Mouse (Mus musculus) splenic B cell, adult 2 months (primary cell): ENCODE data around the gene Zfhx3.

ENCODE experiments used
- DNase-seq: peaks from one replicate; pipeline ENCODE4 v3.0.0-alpha.2; 2011; ENCODE audit warnings: low read depth, low spot score
- H3K27me3 ChIP-seq: 2 replicates; pipeline ENCODE4 v1.6.1; 2012; ENCODE audit warnings: mild to moderate bottlenecking, low read length, moderate library complexity, mixed read lengths; ENCODE audit not compliant: control insufficient read depth, poor library complexity, insufficient read depth, severe bottlenecking
- H3K36me3 ChIP-seq: 2 replicates; pipeline ENCODE4 v1.6.1; 2012; ENCODE audit warnings: mild to moderate bottlenecking, low read length, moderate library complexity, mixed read lengths; ENCODE audit not compliant: control insufficient read depth, poor library complexity, insufficient read depth, severe bottlenecking

The Zfhx3 gene

GRCm38 (mm10) chr8:108554578-108555245 is 612.3 kb downstream of the Zfhx3 start:
- no peak for DNase-seq

GRCm38 (mm10) chr8:108563420-108563819 is 621.0 kb downstream of the Zfhx3 start:
- Histone ChIP-seq H3K27me3 (no peaks in the 10 kb centered on the region), H3K36me3 (no peaks in the 10 kb centered on the region)
- no peak for DNase-seq

More at GRCm38 (mm10) chr8:108554578-108555245, 612.3 kb downstream of the Zfhx3 start:
- no peaks in the 10 kb centered on the region for H3K27me3 ChIP-seq
- H3K36me3 ChIP-seq: no peaks in the 10 kb centered on the region

- H3K36me3 ChIP-seq: no peaks in the 10 kb centered on the region
- H3K27me3 ChIP-seq: no peaks in the 10 kb centered on the region
- no peak for DNase-seq
Measured at GRCm38 (mm10) chr8:108563934-108564564, 621.6 kb downstream of the Zfhx3 start.

GRCm38 (mm10) chr8:108566035-108566434 is 623.6 kb downstream of the Zfhx3 start:
- H3K36me3 ChIP-seq: no peaks in the 10 kb centered on the region
- H3K27me3 ChIP-seq: no peaks in the 10 kb centered on the region
- DNase-seq: no peak

GRCm38 (mm10) chr8:108573295-108574017 is 631.0 kb downstream of the Zfhx3 start:
- DNase-seq: no peak
- H3K27me3 ChIP-seq: no peaks in the 10 kb centered on the region
- H3K36me3 ChIP-seq: no peaks in the 10 kb centered on the region

GRCm38 (mm10) chr8:108574101-108574500 is 631.7 kb downstream of the Zfhx3 start:
- no peaks in the 10 kb centered on the region for H3K36me3 ChIP-seq
- H3K27me3 ChIP-seq: no peaks in the 10 kb centered on the region
- DNase-seq: peak; percentile 52

- no peak for DNase-seq
- no peaks in the 10 kb centered on the region for H3K27me3 ChIP-seq
- no peaks in the 10 kb centered on the region for H3K36me3 ChIP-seq
Measured at GRCm38 (mm10) chr8:108577571-108577970, 635.1 kb downstream of the Zfhx3 start.

- no peaks in the 10 kb centered on the region for H3K27me3 ChIP-seq
- no peaks in the 10 kb centered on the region for H3K36me3 ChIP-seq
- no peak for DNase-seq
Measured at GRCm38 (mm10) chr8:108578388-108578787, 635.9 kb downstream of the Zfhx3 start.

GRCm38 (mm10) chr8:108579808-108580207 is 637.4 kb downstream of the Zfhx3 start:
- no peak for DNase-seq
- no peaks in the 10 kb centered on the region for H3K36me3 ChIP-seq

GRCm38 (mm10) chr8:108580364-108580763 is 637.9 kb downstream of the Zfhx3 start:
- H3K27me3 ChIP-seq: no peaks in the 10 kb centered on the region
- no peak for DNase-seq
- H3K36me3 ChIP-seq: no peaks in the 10 kb centered on the region

More at GRCm38 (mm10) chr8:108579808-108580207, 637.4 kb downstream of the Zfhx3 start:
- H3K27me3 ChIP-seq: no peaks in the 10 kb centered on the region

GRCm38 (mm10) chr8:108581557-108581956 is 639.1 kb downstream of the Zfhx3 start:
- no peak for DNase-seq

GRCm38 (mm10) chr8:108582251-108582650 is 639.8 kb downstream of the Zfhx3 start:
- H3K27me3 ChIP-seq: no peaks in the 10 kb centered on the region
- no peak for DNase-seq
- no peaks in the 10 kb centered on the region for H3K36me3 ChIP-seq

More at GRCm38 (mm10) chr8:108581557-108581956, 639.1 kb downstream of the Zfhx3 start:
- Histone ChIP-seq H3K27me3 (no peaks in the 10 kb centered on the region), H3K36me3 (no peaks in the 10 kb centered on the region)

GRCm38 (mm10) chr8:108583261-108583660 is 640.8 kb downstream of the Zfhx3 start:
- no peak for DNase-seq
- H3K36me3 ChIP-seq: no peaks in the 10 kb centered on the region
- H3K27me3 ChIP-seq: no peaks in the 10 kb centered on the region

GRCm38 (mm10) chr8:108583867-108584661 is 641.6 kb downstream of the Zfhx3 start:
- no peak for DNase-seq
- Histone ChIP-seq H3K27me3 (no peaks in the 10 kb centered on the region), H3K36me3 (no peaks in the 10 kb centered on the region)
